Mouse (Mus musculus): ENCODE data around the gene Cacna2d2.

Gene Cacna2d2

GRCm38 (mm10) chr9:107496359-107496758 lies 96.9 kb downstream of the Cacna2d2 start:
- DNase-seq (ENCODE audit: low read depth, low spot score), result no peak

GRCm38 (mm10) chr9:107500708-107501286 lies 101.4 kb downstream of the Cacna2d2 start:
- no peak for DNase-seq (ENCODE audit: low read depth, low spot score)

DNA sequence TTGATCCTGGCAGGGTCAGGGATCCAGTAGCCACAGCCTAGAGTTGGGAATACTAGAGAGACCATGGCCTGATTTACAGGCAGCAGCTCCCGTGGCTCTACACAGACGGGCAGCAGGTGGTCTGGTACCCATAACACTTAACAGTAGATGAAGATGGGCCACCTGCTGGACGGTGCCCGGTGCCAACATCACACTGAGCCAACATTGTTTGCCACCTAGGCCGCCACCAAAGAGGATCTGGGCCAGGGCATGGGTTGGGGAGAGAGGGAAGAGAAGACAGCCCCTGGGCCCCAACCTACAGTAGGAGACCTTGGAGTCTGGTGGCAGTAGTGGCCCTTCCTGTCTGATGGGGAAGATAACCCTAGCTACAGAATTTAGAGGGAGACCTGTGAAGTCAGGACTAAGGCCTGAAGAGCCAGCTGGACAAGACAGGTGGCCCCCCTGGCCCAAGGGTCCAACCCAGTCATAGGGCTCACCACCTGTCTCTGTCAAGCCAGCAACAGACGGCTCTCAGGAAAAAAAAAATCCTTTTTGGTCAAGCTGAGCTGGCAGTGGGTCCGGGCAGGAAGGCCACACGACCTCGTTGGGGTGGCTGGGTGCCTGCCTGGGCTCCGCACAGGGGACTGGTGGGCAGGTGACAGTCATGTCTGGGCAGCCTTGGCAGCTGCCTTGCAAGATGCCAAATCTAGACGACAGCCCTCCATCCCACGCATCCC lies 102.9 kb downstream of the Cacna2d2 start:
- DNase-seq (ENCODE audit: low read depth, low spot score), result no peak

- DNase-seq (ENCODE audit: low read depth, low spot score), result peak; percentile 17
Measured at GRCm38 (mm10) chr9:107504662-107505537, 105.5 kb downstream of the Cacna2d2 start.

GRCm38 (mm10) chr9:107508266-107508665 lies 108.9 kb downstream of the Cacna2d2 start:
- DNase-seq (ENCODE audit: low read depth, low spot score), result no peak

DNA sequence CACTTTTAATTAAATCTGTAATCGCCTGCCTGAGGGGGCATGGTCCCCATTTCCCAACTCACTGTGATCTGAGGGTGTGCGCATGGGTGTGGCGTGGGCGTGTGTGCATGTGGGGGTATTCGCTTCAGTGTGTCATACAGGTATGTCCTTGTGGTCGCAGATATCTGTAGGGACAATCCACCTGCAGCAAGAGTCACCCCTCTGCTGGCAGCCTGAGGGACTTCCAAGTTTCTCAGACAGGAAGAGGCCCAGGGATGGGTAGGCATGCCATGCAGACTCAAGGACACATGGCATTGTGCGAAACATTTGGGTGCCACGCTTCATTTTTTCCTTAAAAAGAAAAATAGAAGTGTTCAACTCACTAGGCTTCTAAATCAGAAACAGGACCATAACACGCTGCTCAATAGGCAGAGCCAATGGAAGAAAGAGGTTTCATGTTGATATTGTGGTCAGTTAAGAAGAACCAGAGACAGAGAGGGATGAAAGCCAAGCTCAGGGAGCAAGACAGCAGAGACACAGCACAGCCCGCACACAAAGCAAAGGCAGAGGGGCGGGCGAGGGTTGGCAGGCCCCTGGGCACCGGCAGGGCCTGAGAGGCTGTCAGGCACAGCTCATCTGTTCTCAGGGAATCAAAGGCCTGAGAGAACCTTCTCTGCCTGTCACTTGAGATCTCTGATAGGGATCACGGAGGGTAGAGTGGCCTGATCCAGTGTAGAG lies 111.1 kb downstream of the Cacna2d2 start:
- no peak for DNase-seq (ENCODE audit: low read depth, low spot score)

- no peak for DNase-seq (ENCODE audit: low read depth, low spot score)
Measured at GRCm38 (mm10) chr9:107511436-107511835, 112.0 kb downstream of the Cacna2d2 start.

DNA sequence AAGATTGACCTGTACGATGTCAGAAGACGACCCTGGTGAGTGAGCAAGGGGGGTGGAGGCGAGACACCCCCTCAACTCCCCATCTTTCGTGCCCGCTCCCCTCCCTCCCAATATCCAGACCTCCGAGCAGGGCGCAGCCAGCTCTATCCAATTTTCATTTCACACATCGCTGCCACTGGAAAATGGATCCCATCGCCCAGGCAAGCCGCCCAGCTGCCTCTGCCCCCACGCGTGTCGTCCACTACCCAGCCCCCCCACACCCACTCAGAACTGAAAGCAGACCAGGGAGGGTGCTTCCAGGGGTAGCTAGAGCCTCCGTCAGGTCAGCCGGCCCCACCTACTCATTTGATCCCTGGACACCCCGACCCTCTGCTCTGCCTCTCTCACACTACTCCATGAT lies 112.9 kb downstream of the Cacna2d2 start:
- no peak for DNase-seq (ENCODE audit: low read depth, low spot score)

GRCm38 (mm10) chr9:107514303-107514955 lies 115.0 kb downstream of the Cacna2d2 start:
- DNase-seq (ENCODE audit: low read depth, low spot score), result peak; percentile 74

DNA sequence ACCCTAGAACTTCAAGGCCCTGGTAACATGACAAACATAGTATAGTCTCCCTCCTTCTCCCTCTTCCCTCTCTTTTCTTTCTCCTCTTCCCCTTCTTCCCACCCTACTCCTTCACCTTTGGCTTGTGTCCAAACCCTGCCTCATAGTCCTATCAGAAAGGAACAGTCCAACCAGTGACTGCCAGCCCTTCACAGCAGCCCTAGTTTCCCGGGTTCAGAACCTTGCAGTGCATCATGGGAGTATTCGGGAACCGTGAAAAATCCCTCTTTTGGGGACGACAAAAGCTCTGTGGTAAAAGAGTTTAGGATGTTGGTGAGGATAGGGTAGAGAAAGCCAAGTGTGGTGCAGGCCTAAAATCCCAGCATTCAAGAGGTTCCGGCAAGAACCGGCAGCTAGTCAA lies 120.9 kb downstream of the Cacna2d2 start:
- no peak for DNase-seq (ENCODE audit: low read depth, low spot score)

DNA sequence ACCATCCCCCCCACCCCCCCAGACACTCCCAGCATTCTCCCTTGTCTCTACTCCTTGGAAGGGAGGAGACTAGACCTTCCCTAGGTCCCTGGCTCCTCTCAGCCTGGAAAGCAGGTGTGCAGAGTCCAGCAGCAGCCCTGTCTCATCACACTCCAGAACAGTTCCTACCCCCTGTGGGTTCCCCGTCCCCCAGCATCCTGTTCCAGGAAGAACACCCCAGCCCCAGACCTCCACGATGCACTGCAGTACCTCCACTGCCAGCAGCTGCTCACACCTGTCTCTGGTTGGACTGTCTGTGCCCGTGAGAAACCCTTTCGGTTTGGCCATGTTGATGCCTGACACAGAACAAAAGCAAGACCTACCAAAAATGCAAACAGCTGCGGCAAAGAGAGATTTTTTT lies 121.8 kb downstream of the Cacna2d2 start:
- no peak for DNase-seq (ENCODE audit: low read depth, low spot score)

DNA sequence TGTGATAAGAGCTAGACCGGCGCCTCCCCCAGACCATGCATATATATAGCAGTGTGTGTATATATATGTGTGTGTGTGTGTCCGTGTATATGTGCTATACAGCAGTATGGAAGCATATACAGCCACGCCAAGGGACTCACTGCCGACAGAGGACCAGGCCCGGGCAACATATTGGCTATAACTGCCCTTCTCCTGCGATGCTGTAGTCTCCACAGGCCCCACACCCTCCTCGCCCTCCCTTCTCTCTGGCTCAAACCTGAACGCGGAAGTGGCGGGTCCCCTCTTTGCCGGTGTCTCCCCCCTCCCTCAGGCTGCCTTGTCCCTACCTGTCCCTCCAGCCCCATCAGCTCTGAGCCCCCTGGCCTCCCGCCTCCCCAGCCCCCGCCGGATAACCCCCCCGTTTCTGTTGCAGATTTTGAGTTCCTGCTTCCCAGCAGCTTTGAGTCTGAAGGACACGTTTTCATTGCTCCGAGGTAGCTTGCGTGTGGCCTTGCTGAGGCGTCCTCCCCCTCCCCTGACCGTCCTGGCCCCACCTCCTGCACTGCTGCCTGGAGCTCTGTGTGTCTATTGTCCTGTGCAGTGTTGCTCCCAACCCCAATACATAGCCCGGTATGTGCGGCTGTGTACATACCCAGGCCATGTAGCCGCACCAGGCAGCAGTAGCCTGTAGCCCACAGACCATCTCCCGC lies 122.4 kb downstream of the Cacna2d2 start:
- DNase-seq (ENCODE audit: low read depth, low spot score), result no peak

DNA sequence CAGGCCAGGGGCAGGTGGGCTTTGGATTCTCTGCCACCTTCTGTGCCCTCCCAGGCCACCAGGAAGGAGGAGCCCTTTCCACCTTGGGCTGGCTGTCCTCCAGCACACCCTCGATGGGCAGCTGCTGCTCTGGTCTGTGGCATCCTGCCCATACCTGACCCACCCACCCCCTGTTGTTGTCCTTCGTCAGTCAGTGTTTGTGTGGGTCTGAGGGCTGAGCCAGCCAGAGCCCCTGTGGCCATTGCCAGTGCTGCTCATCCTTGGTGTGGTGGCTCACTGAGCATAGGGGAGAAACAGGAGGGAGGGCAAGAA lies 122.9 kb downstream of the Cacna2d2 start:
- DNase-seq (ENCODE audit: low read depth, low spot score), result no peak

GRCm38 (mm10) chr9:107526198-107527026 lies 127.0 kb downstream of the Cacna2d2 start:
- no peak for DNase-seq (ENCODE audit: low read depth, low spot score)

DNA sequence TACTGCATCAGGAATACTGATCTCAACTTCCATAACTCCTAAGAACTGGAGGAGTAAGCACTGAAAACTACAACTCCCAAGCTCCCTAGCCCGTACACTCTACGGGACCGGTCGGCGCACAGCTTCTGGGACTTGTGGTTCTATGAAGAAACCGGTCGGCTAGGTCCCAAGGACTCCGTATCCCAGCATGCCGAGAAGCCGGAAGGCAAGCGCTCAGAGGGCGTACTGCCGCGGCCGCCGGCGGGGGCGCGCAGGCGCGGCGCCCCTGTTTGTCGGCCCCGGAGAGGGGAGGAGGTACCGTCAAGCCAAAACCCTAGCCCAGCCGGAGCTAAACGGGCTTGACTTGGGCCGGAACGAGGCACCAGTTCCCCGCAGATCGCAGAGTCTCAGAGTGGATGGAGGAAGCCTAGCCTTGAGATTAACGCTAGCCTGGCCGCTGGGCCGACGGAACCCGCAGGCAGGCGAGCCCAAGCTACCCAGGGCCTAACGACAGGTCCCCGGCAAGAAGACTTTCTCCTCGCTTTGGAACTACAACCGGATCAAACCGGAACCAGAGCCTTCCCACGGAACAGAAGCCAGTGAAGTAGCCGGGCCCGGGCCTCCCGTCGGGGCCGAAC lies 134.5 kb downstream of the Cacna2d2 start, which contains the start of gene Tmem115:
Gene Tmem115, plus strand, starts transcription at position 155 of the 617 bp plus-strand sequence.
- peak; percentile 98 for DNase-seq (ENCODE audit: low read depth, low spot score)

GRCm38 (mm10) chr9:107534408-107535202 lies 135.2 kb downstream of the Cacna2d2 start:
- DNase-seq (ENCODE audit: low read depth, low spot score), result peak; percentile 39

DNA sequence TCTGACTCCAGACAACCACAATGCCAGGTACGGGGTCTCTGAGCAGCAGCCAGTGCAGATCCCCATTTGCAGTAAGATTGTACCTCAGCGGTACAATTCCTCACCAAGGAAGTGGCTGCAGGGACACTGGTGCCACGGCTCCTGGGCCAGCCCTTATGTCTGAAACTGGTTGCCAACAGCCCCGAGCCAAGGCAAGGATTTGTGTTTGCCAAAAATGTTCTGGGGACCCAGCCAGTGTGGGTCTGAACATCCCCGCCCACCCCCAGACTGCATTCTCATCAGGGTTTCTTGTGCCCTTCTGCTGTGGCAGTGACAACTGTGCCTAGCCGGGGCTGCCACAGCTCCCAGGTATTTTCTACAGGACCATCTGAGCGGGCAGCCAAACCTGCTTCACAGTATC lies 138.8 kb downstream of the Cacna2d2 start:
- DNase-seq (ENCODE audit: low read depth, low spot score), result no peak

GRCm38 (mm10) chr9:107538711-107539110 lies 139.3 kb downstream of the Cacna2d2 start:
- no peak for DNase-seq (ENCODE audit: low read depth, low spot score)

- DNase-seq (ENCODE audit: low read depth, low spot score), result no peak
Measured at GRCm38 (mm10) chr9:107539940-107540339, 140.5 kb downstream of the Cacna2d2 start.

Measured in 3T3-L1 (cell line).